Mouse (Mus musculus) embryonic fibroblast, embryonic 13.5 days (primary cell): ENCODE data around the gene Tbcel.

ENCODE experiments used
- CTCF ChIP-seq: IDR thresholded peaks from 2 replicates; pipeline ENCODE4 v1.5.1; 2011; ENCODE audit warnings: mild to moderate bottlenecking, control low read depth, low read length, moderate library complexity, borderline replicate concordance; ENCODE audit not compliant: insufficient read depth
- POLR2A ChIP-seq: IDR thresholded peaks from 2 replicates; pipeline ENCODE4 v1.6.1; 2011; ENCODE audit warnings: low read depth, mild to moderate bottlenecking, control low read depth, low read length, moderate library complexity

GRCm38 (mm10) chr9:42428060-42428924, 79.3 kb downstream of the Tbcel start:
- TF ChIP-seq CTCF (no peak), POLR2A (no peak)
